Mouse (Mus musculus) NIH3T3 (cell line): ENCODE measurements around the gene Gp1ba.

Experiments
- DNase-seq: peaks from one replicate; pipeline ENCODE4 v3.0.0-alpha.2; 2012; ENCODE audit warnings: low read depth

The Gp1ba gene

DNA sequence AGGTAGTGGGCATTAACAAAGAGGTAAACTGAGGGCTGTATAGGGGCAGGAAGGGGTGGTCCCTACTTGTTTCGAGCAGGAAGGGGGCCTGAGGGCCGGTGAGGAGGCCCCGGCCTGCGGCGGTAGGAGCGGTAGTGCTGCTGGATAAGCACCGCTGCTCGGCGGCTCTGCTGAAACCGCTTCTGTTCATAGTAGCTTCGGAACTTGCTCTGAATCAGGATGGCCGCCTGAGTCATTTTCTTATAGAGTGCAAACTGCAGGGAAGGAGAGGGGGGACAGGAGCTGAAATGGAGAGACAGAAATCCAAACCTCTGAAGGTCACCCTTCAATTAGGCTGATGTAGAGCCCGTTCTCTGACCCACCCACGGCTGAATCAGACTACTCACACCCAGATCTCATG is 31.6 kb downstream of the Gp1ba start:
- DNase-seq: peak; percentile 50

DNA sequence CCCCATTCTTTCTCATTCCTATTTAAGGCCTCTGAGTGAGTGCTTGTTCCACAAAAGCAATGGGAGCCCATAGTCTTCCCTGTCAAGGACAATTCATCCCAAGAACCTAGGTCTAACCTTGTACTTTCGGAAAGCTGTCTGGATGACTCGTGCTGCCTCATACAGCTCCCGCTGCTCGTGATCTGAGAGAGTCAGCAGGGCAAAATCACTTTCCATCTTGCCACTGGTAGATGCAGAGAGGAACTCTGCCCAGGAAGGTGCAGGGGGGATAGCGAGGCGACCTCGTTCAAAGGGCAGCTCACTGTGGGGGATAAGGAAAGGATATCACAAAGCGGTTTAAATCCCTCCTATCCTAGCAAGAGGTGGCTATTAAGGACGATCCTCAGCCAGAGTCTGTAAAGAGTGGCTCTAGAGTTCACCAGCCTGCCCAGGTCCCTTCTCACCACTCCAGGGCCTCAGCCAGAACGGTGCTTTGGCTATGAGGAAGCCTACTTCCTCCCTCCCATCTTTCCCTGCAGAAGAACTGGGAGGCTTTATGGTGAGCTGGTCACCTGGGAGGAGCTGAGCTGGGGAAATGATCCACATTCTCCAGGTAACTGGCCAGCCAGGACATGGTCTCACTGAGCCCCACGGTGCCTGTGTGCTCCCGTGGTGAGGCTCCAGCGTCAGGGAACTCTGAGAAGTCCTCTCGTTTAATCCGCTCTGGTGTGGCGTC is 32.6 kb downstream of the Gp1ba start:
- DNase-seq: peak; percentile 66

DNA sequence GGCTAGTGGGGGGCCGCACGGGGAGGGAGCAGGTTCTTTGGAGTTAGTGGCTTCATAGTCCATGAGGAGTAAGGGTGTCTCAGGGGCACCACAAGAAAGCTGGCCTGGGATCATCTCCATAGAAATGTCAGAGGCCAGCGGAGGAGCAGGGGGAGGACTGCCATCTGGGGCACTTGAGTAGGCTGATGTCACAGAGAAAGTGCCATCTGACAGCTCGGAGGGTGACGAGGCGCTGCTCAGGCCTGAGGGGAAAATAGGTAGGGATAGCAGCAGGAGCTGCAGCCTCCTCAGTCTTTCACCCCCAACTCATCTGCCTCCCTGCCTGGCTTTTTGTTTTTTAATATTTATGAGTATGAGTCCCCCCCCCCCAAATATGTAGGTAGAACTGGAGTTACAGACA is 35.1 kb downstream of the Gp1ba start:
- DNase-seq: no peak

DNA sequence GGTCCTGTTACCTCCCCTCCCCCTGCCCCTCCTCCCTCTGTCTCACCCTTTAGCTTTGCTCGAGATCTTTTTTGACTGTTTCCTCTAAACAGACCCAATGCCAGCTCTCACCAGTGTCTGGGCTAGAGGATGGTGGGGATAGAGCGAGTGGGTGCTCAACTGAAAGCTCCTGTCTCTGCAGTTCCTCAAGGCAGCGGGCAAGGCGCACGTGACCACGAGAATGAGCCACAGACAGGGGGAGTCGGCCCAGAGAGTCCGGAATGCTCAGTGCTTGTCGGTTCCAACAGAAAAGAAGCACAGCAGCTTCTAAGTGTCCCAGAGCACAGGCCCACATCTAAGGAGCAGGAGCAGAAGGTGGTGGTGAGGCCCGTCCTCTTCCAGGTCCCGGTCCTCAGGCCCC is 35.6 kb downstream of the Gp1ba start:
- DNase-seq: no peak

DNA sequence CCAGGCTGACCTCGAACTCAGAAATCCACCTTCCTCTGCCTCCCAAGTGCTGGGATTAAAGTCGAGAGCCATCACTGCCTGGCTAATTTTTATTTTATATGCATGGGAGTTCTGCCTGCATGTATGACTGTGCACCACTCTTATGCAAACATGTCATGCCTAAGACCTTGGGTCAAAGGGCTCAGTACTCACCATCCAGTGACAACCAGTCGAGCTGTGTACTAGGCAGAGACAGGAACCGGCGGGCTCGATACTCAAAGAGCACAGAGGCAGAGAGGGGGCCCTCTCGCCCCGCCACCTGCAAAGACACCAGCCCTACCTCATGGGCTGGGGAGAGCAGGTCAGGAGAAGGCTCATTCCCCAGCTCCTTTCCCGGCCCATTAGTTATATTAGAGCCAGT is 39.2 kb downstream of the Gp1ba start:
- DNase-seq: no peak

DNA sequence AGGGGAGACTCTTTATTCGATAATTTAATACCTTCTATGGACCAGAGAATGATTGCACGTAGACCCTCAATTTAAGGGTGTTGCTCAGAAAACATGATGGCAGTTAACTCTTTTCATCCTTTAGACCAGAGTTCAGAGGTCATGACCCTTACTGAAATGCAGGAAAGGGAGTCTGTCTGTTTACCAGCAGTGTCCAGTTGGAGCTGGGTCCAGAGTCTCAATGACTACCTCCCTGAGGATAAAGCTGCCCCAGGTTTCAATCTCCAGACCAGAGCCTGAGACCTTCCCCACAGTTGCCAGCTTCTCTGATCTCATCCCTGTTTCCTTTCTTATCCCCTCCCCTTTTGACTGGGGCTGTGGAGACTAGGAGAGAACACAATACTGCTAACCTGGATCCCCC is 39.7 kb downstream of the Gp1ba start:
- no peak for DNase-seq

DNA sequence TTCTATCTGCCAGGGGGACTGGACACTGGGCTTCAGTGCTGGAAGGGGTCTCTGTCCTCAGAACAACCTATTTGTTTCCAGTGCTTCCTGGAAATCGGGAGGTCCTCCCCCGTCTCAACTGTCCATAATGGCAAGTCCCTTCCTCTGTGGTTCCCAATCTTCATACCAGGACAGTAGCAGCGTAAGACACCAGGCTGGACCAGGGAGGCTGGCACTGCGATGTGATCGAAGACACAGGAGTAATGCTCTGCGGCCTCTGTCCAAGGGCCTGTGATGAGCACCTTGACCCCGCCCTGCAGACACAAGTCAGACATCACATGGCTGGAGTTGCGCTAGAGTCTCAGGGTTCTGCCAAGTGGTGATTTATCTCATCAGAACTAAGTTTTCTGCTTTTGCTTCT is 40.4 kb downstream of the Gp1ba start:
- no peak for DNase-seq

DNA sequence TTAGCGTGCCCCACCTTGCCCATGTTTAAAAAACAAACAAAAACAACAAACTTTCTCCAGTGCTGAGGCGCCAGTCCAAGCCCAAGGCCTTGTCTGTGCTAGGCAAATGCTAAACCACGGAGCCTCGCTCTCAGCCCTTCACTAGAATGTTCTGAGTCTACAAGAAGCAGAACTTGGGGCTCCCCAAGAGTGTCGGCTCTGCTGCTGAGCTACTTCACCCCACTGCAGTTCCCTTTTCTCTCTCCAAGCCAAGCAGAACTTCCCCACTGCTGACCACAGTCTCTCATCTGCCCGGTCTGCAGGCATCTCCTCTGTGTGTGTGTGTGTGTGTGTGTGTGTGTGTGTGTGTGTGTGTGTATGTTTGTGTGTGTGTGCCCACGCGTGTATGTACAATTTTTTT is 41.0 kb downstream of the Gp1ba start:
- DNase-seq: no peak

DNA sequence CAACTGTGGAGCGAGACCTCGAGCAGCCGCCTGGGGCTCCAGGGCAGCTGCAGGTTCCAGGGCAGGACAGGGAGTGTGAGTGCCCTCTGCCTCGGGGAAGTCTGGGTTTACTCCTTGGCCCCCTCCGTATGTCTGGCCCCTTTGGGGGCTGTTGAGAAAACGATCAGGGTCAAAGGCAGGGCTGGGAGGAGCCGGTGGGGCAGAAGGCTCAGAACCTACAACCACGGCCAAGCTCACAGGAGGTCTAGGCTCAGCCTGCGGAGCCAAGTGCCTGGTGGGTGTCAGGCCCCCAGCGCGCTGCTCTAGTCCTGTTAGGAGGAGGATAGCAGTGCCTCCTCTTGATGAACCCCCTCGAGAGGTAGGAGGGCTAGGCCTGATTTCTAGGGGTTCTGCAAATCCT is 42.2 kb downstream of the Gp1ba start:
- DNase-seq: no peak

DNA sequence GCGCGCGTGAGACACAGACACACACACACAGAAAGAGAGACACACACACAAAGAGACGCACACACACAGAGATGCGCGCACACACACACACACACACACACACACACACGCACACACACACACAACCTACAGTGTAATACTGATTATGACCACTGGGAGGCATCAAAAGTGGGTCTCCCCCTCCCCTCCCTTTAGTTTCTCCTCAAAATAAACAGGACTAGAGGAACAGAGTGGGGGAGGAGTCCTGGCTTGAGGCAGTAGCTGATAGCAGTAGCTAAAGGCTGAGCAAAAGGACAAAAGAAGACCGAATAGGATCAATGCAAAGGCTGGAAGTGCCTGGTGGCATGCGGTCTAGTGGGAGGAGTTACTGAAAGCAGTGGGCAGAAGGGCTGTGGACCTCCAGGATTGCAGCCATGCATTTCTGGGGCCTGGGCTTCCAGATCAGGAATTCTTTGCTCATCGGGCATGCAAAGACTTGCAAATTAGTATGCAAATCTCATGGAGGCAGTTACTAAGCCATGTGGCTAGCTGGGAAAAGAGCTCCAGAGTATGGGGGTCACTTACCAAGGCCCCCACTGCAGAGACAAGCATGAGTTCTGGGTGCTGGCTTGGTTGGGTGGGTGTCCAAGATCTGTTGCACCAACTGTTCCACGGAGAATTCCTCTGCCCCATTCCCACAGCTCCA is 43.1 kb downstream of the Gp1ba start:
- DNase-seq: peak; percentile 72

DNA sequence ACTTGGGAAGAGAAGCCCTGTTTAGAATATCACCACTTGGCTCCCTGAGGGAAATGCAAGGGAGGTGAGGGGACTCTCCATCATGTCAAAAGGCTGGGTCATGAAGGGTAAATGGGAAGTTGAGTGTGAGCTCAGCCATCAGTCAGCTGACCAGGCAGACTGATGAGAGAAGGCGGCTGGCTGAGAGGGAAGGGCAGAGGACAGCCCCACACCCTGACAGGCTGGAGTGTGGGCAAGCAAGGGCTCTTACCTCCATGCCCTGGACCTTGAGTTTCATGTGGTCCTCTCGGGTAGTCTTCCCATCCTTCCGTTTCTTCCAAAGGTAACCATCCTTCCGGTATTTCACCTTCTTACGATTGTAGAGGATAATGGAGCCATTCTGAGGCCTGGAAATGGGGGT is 44.7 kb downstream of the Gp1ba start:
- DNase-seq: no peak

DNA sequence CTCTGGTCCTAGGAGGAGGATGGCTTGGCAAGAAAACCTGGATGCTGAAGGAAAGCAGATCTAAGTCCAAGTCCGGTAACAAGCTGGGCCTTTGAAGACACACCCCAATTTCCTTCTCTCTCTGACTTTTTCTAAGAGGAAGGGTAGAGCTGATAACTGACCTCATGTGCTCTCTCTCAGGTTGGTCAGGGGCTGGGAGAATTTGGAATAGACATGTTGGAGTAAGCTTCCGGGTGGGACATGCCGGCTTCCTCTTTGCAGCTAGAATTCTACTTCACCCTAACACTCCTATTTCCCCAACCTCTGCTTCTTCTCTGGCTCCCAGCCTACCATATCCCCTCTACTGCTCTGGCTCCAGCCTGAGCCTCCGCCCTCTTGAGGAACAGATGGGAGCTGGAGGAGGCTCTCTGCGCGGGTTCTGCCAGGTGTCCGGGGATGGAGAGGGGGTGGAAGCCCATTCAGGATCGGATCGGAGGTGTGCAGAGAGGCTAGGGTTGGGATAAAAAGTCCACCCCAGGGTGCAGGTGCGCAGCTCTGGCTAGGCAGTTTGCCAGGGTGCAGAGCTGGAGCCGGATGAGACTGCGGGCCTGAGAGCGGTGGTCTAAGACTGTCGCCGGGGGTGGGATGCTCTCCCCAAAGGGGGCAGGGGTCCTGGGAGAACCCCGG is 48.1 kb downstream of the Gp1ba start:
- peak; percentile 43 for DNase-seq

DNA sequence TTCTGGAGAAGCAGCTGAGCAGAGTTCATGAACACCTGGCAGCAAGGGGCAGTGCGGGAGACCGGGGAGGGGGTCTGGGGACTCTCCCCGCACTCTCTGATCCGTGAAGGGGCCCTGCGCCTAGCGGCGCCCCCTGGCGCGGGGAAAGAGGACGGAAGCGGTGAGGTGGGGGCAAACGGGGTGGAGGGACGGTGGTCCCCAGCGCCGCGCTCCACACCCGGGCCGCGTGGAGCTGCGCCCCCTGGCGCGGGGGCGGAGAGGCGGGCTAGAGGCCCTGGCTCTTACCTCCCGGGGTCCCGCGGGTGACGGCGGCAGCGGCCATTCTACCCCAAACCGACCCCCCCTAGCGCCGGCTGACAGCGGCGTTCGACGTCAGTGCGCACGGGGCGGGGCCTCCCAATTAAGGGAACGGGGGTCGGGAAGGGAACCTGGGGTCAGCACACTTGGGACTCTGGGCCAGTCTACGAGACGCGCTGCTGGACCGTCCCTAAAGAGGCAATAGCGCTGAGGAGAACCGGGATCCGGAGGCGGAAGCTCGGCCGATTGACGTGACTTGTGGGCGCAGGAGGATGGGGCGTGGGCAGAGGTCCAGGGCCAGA is 48.8 kb downstream of the Gp1ba start, which contains the start of gene Camta2:
Camta2 (minus strand) TSS at position 505 of the 599 bp plus-strand sequence.
- DNase-seq: peak; percentile 90

DNA sequence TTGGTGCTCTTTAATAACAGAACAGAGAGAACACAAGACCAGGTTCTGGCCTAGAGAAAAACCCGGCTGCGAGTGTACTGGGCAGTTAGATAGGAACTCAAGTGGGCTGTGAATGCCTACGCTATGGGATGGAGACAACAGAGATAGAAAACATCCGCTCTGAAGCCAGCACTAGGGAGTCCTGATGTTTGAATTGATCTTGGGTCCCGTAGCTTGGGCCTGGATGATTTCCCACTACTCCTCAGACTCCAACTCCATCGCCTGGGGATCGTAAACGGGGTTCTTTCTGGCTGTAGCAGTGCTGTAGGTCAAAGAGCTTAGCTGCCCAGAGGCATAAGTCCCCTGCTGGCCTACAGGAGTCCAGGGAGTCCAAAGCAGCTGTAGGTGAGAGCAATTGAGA is 49.5 kb downstream of the Gp1ba start:
- DNase-seq: no peak

DNA sequence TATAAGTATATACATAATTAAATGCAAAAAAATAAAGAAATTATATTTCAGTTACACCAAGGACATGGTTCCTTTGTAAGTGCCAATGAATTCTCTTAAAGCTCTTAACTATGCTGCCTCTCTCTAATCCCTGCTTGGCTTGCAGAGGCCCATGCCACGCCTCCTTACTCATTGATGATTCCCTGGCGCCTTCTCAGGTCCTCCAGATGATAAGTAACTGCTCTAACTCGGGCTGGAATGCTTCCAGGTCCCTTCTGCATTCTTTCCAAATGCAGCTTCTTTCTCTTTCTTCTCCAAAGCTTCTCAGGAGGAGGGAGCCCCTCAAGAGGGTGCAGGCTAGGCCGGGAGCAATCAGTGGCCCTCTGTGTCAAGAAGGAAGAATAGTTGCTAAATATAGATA is 50.7 kb downstream of the Gp1ba start:
- DNase-seq: peak; percentile 75
